Mouse (Mus musculus) brain, embryonic 14.5 days (tissue): ENCODE results near the gene Rbm18.

Experiments used
- CTCF ChIP-seq: fragments of 200-500 bp; IDR thresholded peaks from 2 replicates; pipeline ENCODE4 v1.5.1; 2012; ENCODE audit warnings: inconsistent platforms, mild to moderate bottlenecking, moderate library complexity, borderline replicate concordance; ENCODE audit not compliant: insufficient read depth, insufficient read length; ENCODE audit errors: extremely low read depth
- POLR2A ChIP-seq: fragments of 200-500 bp; IDR thresholded peaks from 2 replicates; pipeline ENCODE4 v1.6.1; 2012; ENCODE audit warnings: mild to moderate bottlenecking, inconsistent platforms, borderline replicate concordance; ENCODE audit not compliant: poor library complexity, insufficient read depth, insufficient read length, severe bottlenecking; ENCODE audit errors: extremely low read depth

GRCm38 (mm10) chr2:36104436-36104955, 32.1 kb downstream of the Rbm18 start:
- TF ChIP-seq CTCF (no peak), POLR2A (no peak)
